Mouse (Mus musculus) stomach, postnatal 0 days (tissue): ENCODE measurements around the gene Ankrd40.

Source experiments
- CTCF ChIP-seq: IDR thresholded peaks from 2 replicates; pipeline ENCODE4 v1.5.1; 2016; ENCODE audit warnings: antibody characterized with exemption, low read depth, mild to moderate bottlenecking, moderate library complexity
- EP300 ChIP-seq: optimal IDR thresholded peaks from 2 replicates; pipeline ENCODE3; 2016; ENCODE audit warnings: antibody characterized with exemption

- TF ChIP-seq CTCF (no peak), EP300 (no peak)
Measured at GRCm38 (mm10) chr11:94350337-94350736, 22.5 kb downstream of the Ankrd40 start.
